Mouse (Mus musculus): ENCODE data around the gene Crocc2.

- TF ChIP-seq CTCF (conservative IDR thresholded peaks at IDR 0.05; ENCODE audit: low read length) (no peak), POU5F1 (IDR thresholded peaks at IDR 0.05; ENCODE audit: borderline replicate concordance, low read length) (no peak)
Measured at GRCm38 (mm10) chr1:93225226-93225625, 56.7 kb downstream of the Crocc2 start.
